Mouse (Mus musculus) thymus, postnatal 36 days (tissue): Measurements from ENCODE around the gene Taf1b.
"Not testable (repeated sequence)": the region's sequence is repeated elsewhere in the genome, so short reads cannot be mapped to it uniquely, and the experiment has no call there.

Source experiments
- DNase-seq, 2 experiments: peaks; one replicate each; pipeline ENCODE4 v3.0.0; 2022; ENCODE audit warnings: mixed read lengths in 2 of 2

The Taf1b gene

GRCm38 (mm10) chr12:24498150-24498840 is at the start of gene Taf1b:
Gene Taf1b (plus strand): TSS chr12:24498359.
- peak; percentile 79 to 82 for DNase-seq

GRCm38 (mm10) chr12:24460406-24460805 is 37.8 kb upstream of the Taf1b start:
- no peak for DNase-seq

- peak in 1 of 2 experiments; percentile 9 for DNase-seq
Observed at GRCm38 (mm10) chr12:24462121-24462520, 36.0 kb upstream of the Taf1b start.

- not testable (repeated sequence) for DNase-seq
Observed at GRCm38 (mm10) chr12:24463490-24463889, 34.7 kb upstream of the Taf1b start.

- DNase-seq: no peak
Observed at GRCm38 (mm10) chr12:24468966-24469365, 29.2 kb upstream of the Taf1b start.

GRCm38 (mm10) chr12:24470943-24471342 is 27.2 kb upstream of the Taf1b start:
- DNase-seq: peak; percentile 37 to 51

GRCm38 (mm10) chr12:24473221-24473620 is 24.9 kb upstream of the Taf1b start:
- DNase-seq: no peak

- no peak for DNase-seq
Observed at GRCm38 (mm10) chr12:24484930-24485329, 13.2 kb upstream of the Taf1b start.

GRCm38 (mm10) chr12:24486882-24487281 is 11.3 kb upstream of the Taf1b start:
- DNase-seq: no peak

- DNase-seq: not testable (repeated sequence)
Observed at GRCm38 (mm10) chr12:24492507-24492906, 5.7 kb upstream of the Taf1b start.

- DNase-seq: no peak
Observed at GRCm38 (mm10) chr12:24493011-24493410, 5.1 kb upstream of the Taf1b start.

GRCm38 (mm10) chr12:24493412-24493811 is 4.7 kb upstream of the Taf1b start:
- peak; percentile 11 to 34 for DNase-seq

GRCm38 (mm10) chr12:24494791-24495190 is 3.4 kb upstream of the Taf1b start:
- DNase-seq: not testable (repeated sequence)

GRCm38 (mm10) chr12:24498841-24499485 is 804 bp downstream of the Taf1b start:
- DNase-seq: not testable (repeated sequence)

GRCm38 (mm10) chr12:24517118-24517517 is 19.0 kb downstream of the Taf1b start:
- DNase-seq: no peak

GRCm38 (mm10) chr12:24521076-24521475 is 22.9 kb downstream of the Taf1b start:
- no peak for DNase-seq

- not testable (repeated sequence) for DNase-seq
Observed at GRCm38 (mm10) chr12:24525065-24525464, 26.9 kb downstream of the Taf1b start.

- no peak for DNase-seq
Observed at GRCm38 (mm10) chr12:24536390-24536789, 38.2 kb downstream of the Taf1b start.

GRCm38 (mm10) chr12:24537201-24537600 is 39.0 kb downstream of the Taf1b start:
- no peak for DNase-seq

- DNase-seq: no peak
Observed at GRCm38 (mm10) chr12:24537965-24538364, 39.8 kb downstream of the Taf1b start.

GRCm38 (mm10) chr12:24541426-24542154 is 43.4 kb downstream of the Taf1b start:
- no peak for DNase-seq

GRCm38 (mm10) chr12:24547686-24548085 is 49.5 kb downstream of the Taf1b start:
- no peak for DNase-seq

GRCm38 (mm10) chr12:24548885-24549284 is 50.7 kb downstream of the Taf1b start:
- no peak for DNase-seq

- no peak for DNase-seq
Observed at GRCm38 (mm10) chr12:24552531-24552930, 54.4 kb downstream of the Taf1b start.
